Comparison of ENCODE assay signal across 28 mouse cellular contexts in the genomic region with DNA sequence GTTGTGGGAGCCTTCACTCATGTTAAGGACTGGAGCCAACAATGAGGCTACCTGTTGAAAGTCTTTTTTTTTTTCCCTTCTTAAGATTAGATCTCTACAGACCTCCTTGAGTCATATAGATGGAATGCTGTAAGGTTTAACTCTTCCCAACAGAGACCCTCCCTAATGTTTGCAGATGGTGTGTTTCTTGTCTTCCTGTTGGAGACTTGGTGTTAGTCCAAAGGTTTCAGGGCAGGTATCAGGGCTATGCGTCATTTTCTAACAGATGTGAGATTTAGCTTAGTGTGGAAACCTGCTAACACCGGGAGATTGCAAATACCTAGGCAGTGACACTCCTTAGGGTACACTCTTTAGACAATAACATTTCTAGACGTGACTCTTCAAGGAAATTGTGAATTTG. TPM values are rescaled to one million over a fixed set of nuclear protein-coding genes. Genes with fewer than 3 reads are reported as not detected.
DNase-seq lines count a peak whose midpoint lies in the region; ATAC-seq and TF ChIP-seq lines count a peak whose summit lies in the region.
"Had no signal": no experiment of that assay in that cellular context is flagged by ENCODE, and none has a peak within 500 bp of the region (broad histone marks: within the 10 kb centered on the region; RNA-seq: fewer than 3 reads in every experiment).

No protein-coding gene starts in this region.

- H3K9me3 ChIP-seq in kidney, embryonic 15.5 days (replicated peaks), result no peaks in the 10 kb centered on the region
- no peaks in the 10 kb centered on the region for H3K9me3 ChIP-seq in embryonic facial prominence, embryonic 15.5 days (replicated peaks)
- H3K9me3 ChIP-seq in intestine, postnatal 0 days (ENCODE audit: control insufficient read depth), result no peaks in the 10 kb centered on the region
- H3K9me3 ChIP-seq in stomach, postnatal 0 days (ENCODE audit: control insufficient read depth, low read length), result no peaks in the 10 kb centered on the region
- H3K9me3 ChIP-seq in liver, postnatal 0 days (ENCODE audit: low read length), result no peaks in the 10 kb centered on the region
- H3K9me3 ChIP-seq: heart, embryonic 13.5 days; hindbrain, embryonic 15.5 days; limb, embryonic 15.5 days; liver, embryonic 13.5 days had no signal

- H3K9ac ChIP-seq in kidney, embryonic 15.5 days, result no peak overlapping the region
- no peak overlapping the region for H3K9ac ChIP-seq in embryonic facial prominence, embryonic 15.5 days
- no peak overlapping the region for H3K9ac ChIP-seq in intestine, postnatal 0 days (ENCODE audit: low read depth, low read length)
- no peak overlapping the region for H3K9ac ChIP-seq in stomach, postnatal 0 days (ENCODE audit: low read length)
- H3K9ac ChIP-seq in liver, postnatal 0 days (replicated peaks), result no peak overlapping the region
- H3K9ac ChIP-seq: heart, embryonic 13.5 days; hindbrain, embryonic 15.5 days; limb, embryonic 15.5 days; liver, embryonic 13.5 days had no signal

- H3K4me3 ChIP-seq in kidney, embryonic 15.5 days (replicated peaks), result no peak overlapping the region
- no peak overlapping the region for H3K4me3 ChIP-seq in embryonic facial prominence, embryonic 15.5 days (replicated peaks)
- no peak overlapping the region for H3K4me3 ChIP-seq in intestine, postnatal 0 days (ENCODE audit: low read depth, low read length)
- H3K4me3 ChIP-seq in stomach, postnatal 0 days (ENCODE audit: low read depth, low read length), result no peak overlapping the region
- H3K4me3 ChIP-seq in liver, postnatal 0 days (ENCODE audit: low read depth, low read length), result no peak overlapping the region
- H3K4me3 ChIP-seq: erythroblast, embryonic 14.5 days; gastrocnemius, adult 2 months; heart, adult 2 months; heart, embryonic 13.5 days; hindbrain, embryonic 15.5 days; limb, embryonic 15.5 days; liver, embryonic 13.5 days had no signal

- ATAC-seq in kidney, embryonic 15.5 days (replicated peaks; ENCODE audit: low FRiP score), result no peak
- no peak for ATAC-seq in embryonic facial prominence, embryonic 15.5 days (ENCODE audit: insufficient number of reproducible peaks, low FRiP score, low TSS enrichment, low read depth)
- peak; percentile 53; the same call in 1 of the 2 replicates for ATAC-seq in intestine, postnatal 0 days
- ATAC-seq in stomach, postnatal 0 days (ENCODE audit: low FRiP score, low TSS enrichment), result peak; percentile 59
- no peak for ATAC-seq in liver, postnatal 0 days
- ATAC-seq: CD4-positive, CD25-positive, alpha-beta regulatory T cell, adult 4 months; forebrain, embryonic 16.5 days; inflammation-experienced regulatory T-cells, adult 6 months had no signal

- peaks cover 14% of the 10 kb centered on the region for H3K4me1 ChIP-seq in kidney, embryonic 15.5 days
- peaks cover 21% of the 10 kb centered on the region for H3K4me1 ChIP-seq in embryonic facial prominence, embryonic 15.5 days
- no peaks in the 10 kb centered on the region; the same call in 1 of the 2 replicates for H3K4me1 ChIP-seq in intestine, postnatal 0 days (replicated peaks; ENCODE audit: control insufficient read depth, insufficient read depth, low read length)
- no peaks in the 10 kb centered on the region for H3K4me1 ChIP-seq in stomach, postnatal 0 days (replicated peaks; ENCODE audit: control insufficient read depth, insufficient read depth)
- H3K4me1 ChIP-seq in liver, postnatal 0 days (ENCODE audit: insufficient read depth), result no peaks in the 10 kb centered on the region
- H3K4me1 ChIP-seq: heart, embryonic 13.5 days; hindbrain, embryonic 15.5 days; liver, embryonic 13.5 days had no signal

- 0 out of 2 replicates have a peak overlapping the region, but pooled peaks have one; percentile 37 for H3K27ac ChIP-seq in kidney, embryonic 15.5 days
- H3K27ac ChIP-seq in embryonic facial prominence, embryonic 15.5 days (replicated peaks), result peak overlapping the region; percentile 28; the same call in 1 of the 2 replicates
- no peak overlapping the region for H3K27ac ChIP-seq in intestine, postnatal 0 days (ENCODE audit: low read depth, low read length)
- no peak overlapping the region; the same call in 1 of the 2 replicates for H3K27ac ChIP-seq in stomach, postnatal 0 days (replicated peaks)
- no peak overlapping the region for H3K27ac ChIP-seq in liver, postnatal 0 days (ENCODE audit: low read depth)
- H3K27ac ChIP-seq: gastrocnemius, adult 2 months; heart, adult 2 months; heart, embryonic 13.5 days; hindbrain, embryonic 15.5 days; kidney, postnatal 0 days; limb, embryonic 15.5 days; liver, embryonic 13.5 days had no signal

- TF ChIP-seq EP300 in stomach, postnatal 0 days (optimal IDR thresholded peaks at IDR 0.05), result peak; percentile 71
- TF ChIP-seq EP300 in liver, postnatal 0 days (IDR thresholded peaks at IDR 0.05; ENCODE audit: low read depth), result no peak

- H3K27me3 ChIP-seq in kidney, embryonic 15.5 days, result no peaks in the 10 kb centered on the region
- H3K27me3 ChIP-seq in embryonic facial prominence, embryonic 15.5 days, result no peaks in the 10 kb centered on the region
- no peaks in the 10 kb centered on the region for H3K27me3 ChIP-seq in intestine, postnatal 0 days (replicated peaks; ENCODE audit: control insufficient read depth, insufficient read depth, low read length)
- no peaks in the 10 kb centered on the region for H3K27me3 ChIP-seq in stomach, postnatal 0 days (ENCODE audit: control insufficient read depth, insufficient read depth, low read length)
- H3K27me3 ChIP-seq in liver, postnatal 0 days (ENCODE audit: insufficient read depth, low read length), result no peaks in the 10 kb centered on the region
- H3K27me3 ChIP-seq: heart, embryonic 13.5 days; hindbrain, embryonic 15.5 days; limb, embryonic 15.5 days; liver, embryonic 13.5 days had no signal

- H3K4me2 ChIP-seq in kidney, embryonic 15.5 days, result no peak overlapping the region
- H3K4me2 ChIP-seq in embryonic facial prominence, embryonic 15.5 days (replicated peaks), result no peak overlapping the region
- H3K4me2 ChIP-seq in intestine, postnatal 0 days (replicated peaks; ENCODE audit: low read depth), result no peak overlapping the region
- no peak overlapping the region for H3K4me2 ChIP-seq in stomach, postnatal 0 days (replicated peaks; ENCODE audit: low read depth)
- no peak overlapping the region for H3K4me2 ChIP-seq in liver, postnatal 0 days (ENCODE audit: low read depth, low read length)
- H3K4me2 ChIP-seq: heart, embryonic 13.5 days; hindbrain, embryonic 15.5 days; limb, embryonic 15.5 days; liver, embryonic 13.5 days had no signal

- H3K36me3 ChIP-seq in kidney, embryonic 15.5 days, result no peaks in the 10 kb centered on the region
- no peaks in the 10 kb centered on the region for H3K36me3 ChIP-seq in embryonic facial prominence, embryonic 15.5 days
- H3K36me3 ChIP-seq in intestine, postnatal 0 days (ENCODE audit: control insufficient read depth, insufficient read depth), result no peaks in the 10 kb centered on the region
- H3K36me3 ChIP-seq in stomach, postnatal 0 days (ENCODE audit: control insufficient read depth, insufficient read depth, low read length), result no peaks in the 10 kb centered on the region
- H3K36me3 ChIP-seq in liver, postnatal 0 days (replicated peaks; ENCODE audit: insufficient read depth, low read length), result no peaks in the 10 kb centered on the region
- H3K36me3 ChIP-seq: heart, embryonic 13.5 days; hindbrain, embryonic 15.5 days; limb, embryonic 15.5 days; liver, embryonic 13.5 days had no signal

- TF ChIP-seq CTCF in intestine, postnatal 0 days (IDR thresholded peaks at IDR 0.05; ENCODE audit: low read depth), result no peak
- TF ChIP-seq CTCF in stomach, postnatal 0 days (IDR thresholded peaks at IDR 0.05; ENCODE audit: low read depth), result no peak
- no peak for TF ChIP-seq CTCF in liver, postnatal 0 days (IDR thresholded peaks at IDR 0.05; ENCODE audit: low read depth)

- no peak for DNase-seq in kidney, postnatal 10 days
- DNase-seq in stomach, postnatal 0 days (ENCODE audit: low spot score), result no peak
- no peak for DNase-seq in cerebellum, adult 11 months
- DNase-seq in liver, postnatal 0 days, result no peak
- DNase-seq: adrenal gland, postnatal 25 days; cerebellum, adult 2 months; cerebellum, postnatal 14 days; gastrocnemius, adult 2 months; gastrocnemius, postnatal 36 days; heart, adult 2 months; heart, postnatal 10 days; liver, embryonic 13.5 days; lung, adult 2 months; lung, postnatal 14 days; midbrain, embryonic 14.5 days; right cerebral cortex, adult 18-20 months; thymus, postnatal 14 days had no signal

- 60% methylated on average over 3 of the region's 3 CpGs for WGBS in kidney, embryonic 15.5 days
- WGBS in embryonic facial prominence, embryonic 15.5 days, result 35% methylated on average over 3 of the region's 3 CpGs
- 22% methylated on average over 3 of the region's 3 CpGs for WGBS in intestine, postnatal 0 days
- WGBS in stomach, postnatal 0 days, result 31% methylated on average over 3 of the region's 3 CpGs
- 72% methylated on average over 3 of the region's 3 CpGs for WGBS in liver, postnatal 0 days (ENCODE audit: insufficient replicate concordance)

RNA-seq across cellular contexts. Expression of a gene that starts 58.5 kb away (rescaled TPM):
- polyA plus RNA-seq in kidney, embryonic 15.5 days (2015; fragmentation: Nextera tagmentation; extraction: Ambion mirVana), result 26.2 and 30.7 TPM in 2 replicates
- 19.3 and 20.3 TPM in 2 replicates for polyA plus RNA-seq in embryonic facial prominence, embryonic 15.5 days (2015; fragmentation: Nextera tagmentation; extraction: Ambion mirVana)
- polyA plus RNA-seq in intestine, postnatal 0 days (2015; fragmentation: Nextera tagmentation; extraction: Ambion mirVana), result 10.8 and 13.6 TPM in 2 replicates
- polyA plus RNA-seq in stomach, postnatal 0 days (2015; fragmentation: Nextera tagmentation; extraction: Ambion mirVana), result 98.7 and 104 TPM in 2 replicates
- polyA plus RNA-seq in liver, postnatal 0 days (2015; fragmentation: Nextera tagmentation; extraction: Ambion mirVana), result 1.1 and 1.5 TPM in 2 replicates
- polyA plus RNA-seq: erythroblast, embryonic 14.5 days had no signal

Comparison
In these comparisons a context has a peak if more than half of its experiments do, and no peak if none do; other contexts are left out.
1. ATAC-seq: peak in intestine, postnatal 0 days (single experiment) and stomach, postnatal 0 days (single experiment); none in kidney, embryonic 15.5 days (single experiment), embryonic facial prominence, embryonic 15.5 days (single experiment) and liver, postnatal 0 days (single experiment).
2. H3K27ac ChIP-seq: peak in kidney, embryonic 15.5 days (single experiment) and embryonic facial prominence, embryonic 15.5 days (single experiment); none in intestine, postnatal 0 days (single experiment), stomach, postnatal 0 days (single experiment) and liver, postnatal 0 days (single experiment).